Mouse (Mus musculus): ENCODE data around the gene Ankrd44. TPM values are rescaled to one million over a fixed set of nuclear protein-coding genes. Genes with fewer than 3 reads are reported as not detected.

Gene Ankrd44
- polyA plus RNA-seq, 1 experiment from 2014 or later, result 32.3 TPM

GRCm38 (mm10) chr1:54690291-54690965 lies 235.8 kb downstream of the Ankrd44 start:
- WGBS, result 40% methylated on average over 13 of the region's 13 CpGs

DNA sequence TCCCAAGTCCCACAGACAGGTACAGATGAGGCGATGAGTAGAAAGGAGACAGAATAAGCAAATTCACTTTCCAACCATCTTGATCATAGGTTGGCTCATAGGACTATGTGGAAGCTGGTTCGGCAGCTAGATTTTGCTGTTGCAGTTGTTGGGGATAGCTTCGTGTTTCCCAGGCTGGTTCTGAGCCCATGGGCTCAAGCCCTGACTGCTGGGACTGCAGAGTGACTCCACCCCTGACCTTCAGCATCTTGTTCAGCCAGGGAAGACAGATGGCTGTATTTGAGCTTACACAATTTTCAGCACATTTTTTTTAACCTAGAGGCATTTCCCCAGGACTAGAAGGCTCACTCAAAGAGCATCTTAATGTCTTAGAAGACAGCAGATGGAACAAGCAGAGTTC lies 237.7 kb downstream of the Ankrd44 start:
- Histone ChIP-seq H3K27me3 (replicated peaks) (no peaks in the 10 kb centered on the region), H3K27ac (0 out of 2 replicates have a peak overlapping the region, but pooled peaks have one; percentile 20)
- WGBS, result 83% methylated on average over 3 of the region's 3 CpGs

More at GRCm38 (mm10) chr1:54690291-54690965, 235.8 kb downstream of the Ankrd44 start:
- Histone ChIP-seq H3K27ac (peak overlapping the region; percentile 68), H3K4me2 (peak overlapping the region; percentile 26), H3K4me1 (no peaks in the 10 kb centered on the region), H3K36me3 (replicated peaks) (0 out of 2 replicates have a peak, but pooled peaks cover 2% of the 10 kb centered on the region), H3K9ac (no peak overlapping the region), H3K27me3 (replicated peaks) (no peaks in the 10 kb centered on the region), H3K4me3 (0 out of 2 replicates have a peak overlapping the region, but pooled peaks have one; percentile 8), H3K9me3 (no peaks in the 10 kb centered on the region)
- peak; percentile 94 for ATAC-seq (replicated peaks)

GRCm38 (mm10) chr1:54684316-54684715 lies 241.9 kb downstream of the Ankrd44 start:
- no peak overlapping the region for H3K27ac ChIP-seq
- 92% methylated on average over 4 of the region's 4 CpGs for WGBS
- H3K27me3 ChIP-seq (replicated peaks), result no peaks in the 10 kb centered on the region
- H3K4me3 ChIP-seq, result no peak overlapping the region
- no peak overlapping the region for H3K4me2 ChIP-seq
- no peaks in the 10 kb centered on the region for H3K9me3 ChIP-seq
- no peaks in the 10 kb centered on the region for H3K4me1 ChIP-seq
- H3K9ac ChIP-seq, result no peak overlapping the region
- H3K36me3 ChIP-seq (replicated peaks), result 0 out of 2 replicates have a peak, but pooled peaks cover 4% of the 10 kb centered on the region
- ATAC-seq (replicated peaks), result no peak

More for the DNA sequence above, 237.7 kb downstream of the Ankrd44 start:
- no peak overlapping the region for H3K4me2 ChIP-seq
- no peaks in the 10 kb centered on the region for H3K4me1 ChIP-seq
- ATAC-seq (replicated peaks), result no peak
- no peak overlapping the region for H3K9ac ChIP-seq
- H3K4me3 ChIP-seq, result no peak overlapping the region
- H3K9me3 ChIP-seq, result no peaks in the 10 kb centered on the region
- H3K36me3 ChIP-seq (replicated peaks), result 0 out of 2 replicates have a peak, but pooled peaks cover 4% of the 10 kb centered on the region

DNA sequence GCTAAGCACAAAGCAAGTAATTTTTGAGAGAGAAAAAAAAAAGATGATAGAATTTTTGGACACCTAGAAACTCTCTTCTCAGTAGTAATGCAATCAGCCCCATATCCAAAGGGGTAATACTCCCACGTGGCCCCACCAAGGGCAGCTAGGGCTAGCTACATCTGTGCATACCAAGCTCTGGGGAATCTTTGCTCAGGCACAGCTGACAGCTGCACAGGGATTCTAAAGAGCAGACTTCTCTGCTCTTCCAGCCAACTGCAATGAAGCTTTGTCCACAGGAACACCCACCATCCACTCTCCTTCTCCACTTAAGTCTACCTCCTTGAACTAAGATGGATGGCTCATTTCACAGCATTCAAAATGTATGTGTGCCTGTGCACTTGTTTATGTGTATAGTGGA lies 246.6 kb downstream of the Ankrd44 start:
- Histone ChIP-seq H3K4me1 (0 out of 2 replicates have a peak, but pooled peaks cover 4% of the 10 kb centered on the region), H3K9me3 (no peaks in the 10 kb centered on the region)
- WGBS, result 85% methylated on average over 1 of the region's 1 CpGs

GRCm38 (mm10) chr1:54678037-54678436 lies 248.2 kb downstream of the Ankrd44 start:
- no peaks in the 10 kb centered on the region for H3K36me3 ChIP-seq (replicated peaks)
- 74% methylated on average over 1 of the region's 1 CpGs for WGBS
- 0 out of 2 replicates have a peak, but pooled peaks cover 4% of the 10 kb centered on the region for H3K4me1 ChIP-seq
- no peak for ATAC-seq (replicated peaks)
- H3K27me3 ChIP-seq (replicated peaks), result no peaks in the 10 kb centered on the region
- no peak overlapping the region for H3K4me3 ChIP-seq
- no peak overlapping the region for H3K9ac ChIP-seq
- H3K9me3 ChIP-seq, result no peaks in the 10 kb centered on the region
- H3K4me2 ChIP-seq, result no peak overlapping the region
- H3K27ac ChIP-seq, result no peak overlapping the region

More for the DNA sequence above, 246.6 kb downstream of the Ankrd44 start:
- Histone ChIP-seq H3K4me2 (no peak overlapping the region), H3K27ac (no peak overlapping the region), H3K4me3 (no peak overlapping the region), H3K9ac (no peak overlapping the region), H3K36me3 (replicated peaks) (no peaks in the 10 kb centered on the region), H3K27me3 (replicated peaks) (no peaks in the 10 kb centered on the region)
- no peak for ATAC-seq (replicated peaks)

GRCm38 (mm10) chr1:54675478-54675877 lies 250.7 kb downstream of the Ankrd44 start:
- 0 out of 2 replicates have a peak, but pooled peaks cover 4% of the 10 kb centered on the region for H3K4me1 ChIP-seq
- 54% methylated on average over 5 of the region's 5 CpGs for WGBS
- no peaks in the 10 kb centered on the region for H3K27me3 ChIP-seq (replicated peaks)
- ATAC-seq (replicated peaks), result peak; percentile 39; the same call in 1 of the 2 replicates
- H3K9me3 ChIP-seq, result no peaks in the 10 kb centered on the region
- no peak overlapping the region for H3K4me2 ChIP-seq
- H3K27ac ChIP-seq, result no peak overlapping the region
- no peak overlapping the region for H3K4me3 ChIP-seq
- no peaks in the 10 kb centered on the region for H3K36me3 ChIP-seq (replicated peaks)
- no peak overlapping the region for H3K9ac ChIP-seq

GRCm38 (mm10) chr1:54667991-54668390 lies 258.2 kb downstream of the Ankrd44 start:
- H3K9me3 ChIP-seq, result no peaks in the 10 kb centered on the region
- H3K4me1 ChIP-seq, result peaks cover 12% of the 10 kb centered on the region
- no peak for ATAC-seq (replicated peaks)
- no peaks in the 10 kb centered on the region for H3K27me3 ChIP-seq (replicated peaks)
- no peaks in the 10 kb centered on the region for H3K36me3 ChIP-seq (replicated peaks)
- H3K4me2 ChIP-seq, result no peak overlapping the region
- no peak overlapping the region for H3K27ac ChIP-seq
- H3K4me3 ChIP-seq, result no peak overlapping the region
- WGBS, result 81% methylated on average over 2 of the region's 2 CpGs
- H3K9ac ChIP-seq, result no peak overlapping the region

- Histone ChIP-seq H3K9ac (no peak overlapping the region), H3K9me3 (no peaks in the 10 kb centered on the region), H3K4me2 (no peak overlapping the region), H3K4me1 (peaks cover 12% of the 10 kb centered on the region), H3K36me3 (replicated peaks) (no peaks in the 10 kb centered on the region), H3K4me3 (no peak overlapping the region), H3K27me3 (replicated peaks) (no peaks in the 10 kb centered on the region), H3K27ac (peak overlapping the region; percentile 57)
- ATAC-seq (replicated peaks), result peak; percentile 83
- 51% methylated on average over 8 of the region's 8 CpGs for WGBS
Observed at GRCm38 (mm10) chr1:54665582-54666405, 260.4 kb downstream of the Ankrd44 start.

DNA sequence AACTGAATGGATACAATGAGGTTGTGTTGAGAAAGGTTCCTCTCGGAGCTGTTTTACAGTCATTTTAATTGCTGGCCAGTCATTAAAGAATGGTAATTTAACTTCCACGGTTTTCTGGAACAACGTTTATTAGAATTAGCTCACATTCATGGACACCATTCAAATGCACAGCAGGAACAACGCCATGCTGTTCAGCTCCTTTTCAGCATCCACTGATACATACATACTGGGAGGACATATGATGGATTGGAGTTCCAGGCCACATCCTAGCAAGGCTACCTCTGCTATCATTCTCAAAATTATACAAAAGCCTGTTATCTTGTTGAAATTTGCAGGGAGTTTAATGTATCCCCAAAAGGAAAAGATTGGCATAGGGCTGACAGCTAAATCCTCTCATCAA lies 261.1 kb downstream of the Ankrd44 start:
- no peak overlapping the region for H3K4me2 ChIP-seq
- H3K9me3 ChIP-seq, result no peaks in the 10 kb centered on the region
- H3K36me3 ChIP-seq (replicated peaks), result no peaks in the 10 kb centered on the region
- no peak overlapping the region for H3K4me3 ChIP-seq
- ATAC-seq (replicated peaks), result no peak; the same call in 1 of the 2 replicates
- no peaks in the 10 kb centered on the region for H3K27me3 ChIP-seq (replicated peaks)
- H3K27ac ChIP-seq, result no peak overlapping the region
- 52% methylated on average over 4 of the region's 4 CpGs for WGBS
- H3K4me1 ChIP-seq, result peaks cover 12% of the 10 kb centered on the region
- no peak overlapping the region for H3K9ac ChIP-seq

- Histone ChIP-seq H3K9me3 (no peaks in the 10 kb centered on the region), H3K27me3 (replicated peaks) (no peaks in the 10 kb centered on the region), H3K27ac (no peak overlapping the region), H3K4me2 (no peak overlapping the region), H3K36me3 (replicated peaks) (no peaks in the 10 kb centered on the region), H3K4me1 (peaks cover 10% of the 10 kb centered on the region), H3K9ac (no peak overlapping the region), H3K4me3 (no peak overlapping the region)
- no peak for ATAC-seq (replicated peaks)
- 91% methylated on average over 6 of the region's 6 CpGs for WGBS
Observed at GRCm38 (mm10) chr1:54660674-54661073, 265.5 kb downstream of the Ankrd44 start.

DNA sequence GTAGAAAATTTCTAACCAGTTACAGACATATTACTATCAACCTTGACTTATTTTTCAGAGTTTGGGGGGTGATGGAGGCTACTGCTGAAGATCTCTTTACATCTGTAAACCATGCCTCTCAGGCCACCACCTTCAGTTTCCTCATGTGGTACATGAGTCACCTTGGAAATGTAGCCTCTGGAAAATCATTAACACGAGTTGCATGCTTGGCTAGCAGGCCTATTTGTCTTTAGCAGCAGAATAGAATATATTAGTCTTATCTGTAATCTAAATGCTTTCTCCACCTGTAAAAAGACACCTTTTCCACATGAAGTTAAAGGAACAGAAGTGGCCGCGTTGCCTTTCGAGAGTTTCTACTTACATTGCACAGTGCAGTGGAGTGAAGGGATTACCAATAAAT lies 267.6 kb downstream of the Ankrd44 start:
- Histone ChIP-seq H3K4me2 (no peak overlapping the region), H3K27ac (no peak overlapping the region), H3K36me3 (replicated peaks) (no peaks in the 10 kb centered on the region), H3K4me3 (no peak overlapping the region), H3K9ac (no peak overlapping the region), H3K9me3 (no peaks in the 10 kb centered on the region), H3K4me1 (no peaks in the 10 kb centered on the region), H3K27me3 (replicated peaks) (no peaks in the 10 kb centered on the region)
- 93% methylated on average over 4 of the region's 4 CpGs for WGBS
- no peak for ATAC-seq (replicated peaks)

DNA sequence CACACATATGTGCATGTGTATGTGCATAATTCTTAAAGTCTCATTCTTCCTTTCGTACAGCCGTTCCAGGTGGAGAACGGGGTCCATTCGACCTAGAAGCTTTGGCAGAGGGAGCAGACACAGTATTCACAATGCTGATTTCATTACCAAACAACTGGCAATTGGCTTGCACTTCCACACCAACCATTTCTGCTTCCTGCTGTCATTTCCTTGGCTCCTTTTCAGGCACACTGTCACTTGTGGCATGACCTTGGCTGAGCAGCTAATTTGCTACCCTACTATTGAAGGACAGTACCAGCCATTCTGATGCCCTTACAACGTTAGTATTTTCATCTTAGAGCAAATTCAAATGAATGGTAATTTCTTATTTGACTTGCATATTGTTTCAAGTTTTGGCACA lies 277.9 kb downstream of the Ankrd44 start:
- H3K27me3 ChIP-seq (replicated peaks), result no peaks in the 10 kb centered on the region

More for the DNA sequence above, 277.9 kb downstream of the Ankrd44 start:
- Histone ChIP-seq H3K36me3 (replicated peaks) (no peaks in the 10 kb centered on the region), H3K9ac (no peak overlapping the region), H3K4me1 (peaks cover 10% of the 10 kb centered on the region), H3K27ac (no peak overlapping the region), H3K4me3 (no peak overlapping the region), H3K4me2 (no peak overlapping the region), H3K9me3 (no peaks in the 10 kb centered on the region)
- WGBS, result 82% methylated on average over 5 of the region's 5 CpGs
- no peak for ATAC-seq (replicated peaks)

Measured in midbrain, embryonic 15.5 days (tissue).